Mouse (Mus musculus) liver, embryonic 13.5 days (tissue): ENCODE data around the gene Sez6. TPM values are rescaled to one million over a fixed set of nuclear protein-coding genes. Genes with fewer than 3 reads are reported as not detected.

Source experiments
- ATAC-seq: fragments of 200-750 bp; cut with Nextera tagmentation; 2 replicates; pipeline ENCODE4 v1.8.0; 2017; ENCODE audit warnings: low read depth, mild to moderate bottlenecking, moderate number of reproducible peaks, moderate library complexity
- DNase-seq: peaks from one replicate; pipeline ENCODE4 v3.0.0; 2022
- H3K27ac ChIP-seq: fragments of 300-500 bp; sonication (generic); 2 replicates; pipeline ENCODE4 v1.5.1; 2015; ENCODE audit warnings: moderate library complexity, mild to moderate bottlenecking, inconsistent platforms
- H3K27me3 ChIP-seq: fragments of 300-500 bp; sonication (generic); 2 replicates; pipeline ENCODE4 v1.6.1; 2015; ENCODE audit warnings: mild to moderate bottlenecking, inconsistent platforms
- H3K36me3 ChIP-seq: fragments of 300-500 bp; sonication (generic); 2 replicates; pipeline ENCODE4 v1.6.1; 2015; ENCODE audit warnings: mild to moderate bottlenecking, inconsistent platforms
- H3K4me1 ChIP-seq: fragments of 300-500 bp; sonication (generic); replicated peaks from 2 replicates; pipeline ENCODE4 v1.6.1; 2015; ENCODE audit warnings: inconsistent platforms
- H3K4me2 ChIP-seq: fragments of 300-500 bp; sonication (generic); 2 replicates; pipeline ENCODE4 v1.6.1; 2015; ENCODE audit warnings: inconsistent platforms, mild to moderate bottlenecking, moderate library complexity
- H3K4me3 ChIP-seq: fragments of 300-500 bp; sonication (generic); replicated peaks from 2 replicates; pipeline ENCODE4 v1.5.1; 2015; ENCODE audit warnings: mild to moderate bottlenecking, inconsistent platforms
- H3K9ac ChIP-seq: fragments of 300-500 bp; sonication (generic); 2 replicates; pipeline ENCODE4 v1.6.1; 2015; ENCODE audit warnings: mild to moderate bottlenecking, inconsistent platforms
- H3K9me3 ChIP-seq: fragments of 300-500 bp; sonication (generic); replicated peaks from 2 replicates; pipeline ENCODE4 v1.6.1; 2016; ENCODE audit warnings: inconsistent platforms
- WGBS: fragments of 180-500 bp; shearing (Covaris S2); methylation state at CpG from one replicate; pipeline ENCODE4 v1.1.7; 2015; ENCODE audit not compliant: insufficient replicate concordance; 5-methylcytosine and 5-hydroxymethylcytosine counted together
- polyA plus RNA-seq: library from polyadenylated mRNA; unstranded; fragments of >200 nt; fragmentation: Nextera tagmentation; extraction: Ambion mirVana; gene quantifications from 2 replicates; pipeline ENCODE4 v1.2.1, GENCODE M21; 2015

Gene Sez6
- polyA plus RNA-seq, 1 experiment from 2014 or later: 0.20 TPM

- WGBS: 74% methylated on average over 7 of the region's 7 CpGs
- Histone ChIP-seq H3K36me3 (no peaks in the 10 kb centered on the region), H3K27ac (no peak overlapping the region), H3K9ac (no peak overlapping the region), H3K27me3 (peaks cover 81% of the 10 kb centered on the region), H3K4me3 (no peak overlapping the region), H3K4me1 (no peaks in the 10 kb centered on the region), H3K4me2 (no peak overlapping the region), H3K9me3 (no peaks in the 10 kb centered on the region)
- ATAC-seq (no peak), DNase-seq (no peak)
Measured at GRCm38 (mm10) chr11:77973520-77973919, 42.9 kb downstream of the Sez6 start.

- DNase-seq (no peak), ATAC-seq (no peak)
- Histone ChIP-seq H3K4me2 (no peak overlapping the region), H3K36me3 (no peaks in the 10 kb centered on the region), H3K4me1 (no peaks in the 10 kb centered on the region), H3K27me3 (peaks cover 86% of the 10 kb centered on the region), H3K4me3 (no peak overlapping the region), H3K9ac (no peak overlapping the region), H3K27ac (no peak overlapping the region), H3K9me3 (no peaks in the 10 kb centered on the region)
- WGBS: 28% methylated on average over 15 of the region's 15 CpGs
Measured at GRCm38 (mm10) chr11:77974325-77974724, 43.7 kb downstream of the Sez6 start.

GRCm38 (mm10) chr11:77975873-77976272 lies 45.3 kb downstream of the Sez6 start:
- Histone ChIP-seq H3K4me1 (peaks cover 9% of the 10 kb centered on the region), H3K9me3 (no peaks in the 10 kb centered on the region), H3K9ac (no peak overlapping the region), H3K36me3 (no peaks in the 10 kb centered on the region), H3K27ac (no peak overlapping the region), H3K4me3 (no peak overlapping the region), H3K27me3 (peaks cover 78% of the 10 kb centered on the region), H3K4me2 (no peak overlapping the region)
- DNase-seq (no peak), ATAC-seq (no peak)
- 21% methylated on average over 4 of the region's 4 CpGs for WGBS

- Histone ChIP-seq H3K4me2 (no peak overlapping the region), H3K27me3 (peaks cover 58% of the 10 kb centered on the region), H3K27ac (no peak overlapping the region), H3K9ac (no peak overlapping the region), H3K9me3 (no peaks in the 10 kb centered on the region), H3K36me3 (no peaks in the 10 kb centered on the region), H3K4me1 (peaks cover 15% of the 10 kb centered on the region), H3K4me3 (no peak overlapping the region)
- DNase-seq (no peak), ATAC-seq (no peak)
- WGBS: 58% methylated on average over 6 of the region's 6 CpGs
Measured at GRCm38 (mm10) chr11:77978161-77978560, 47.6 kb downstream of the Sez6 start.

GRCm38 (mm10) chr11:77979221-77979809 lies 48.7 kb downstream of the Sez6 start:
- H3K4me3 ChIP-seq: no peak overlapping the region
- WGBS: 68% methylated on average over 8 of the region's 8 CpGs
- no peaks in the 10 kb centered on the region for H3K36me3 ChIP-seq
- no peak overlapping the region for H3K9ac ChIP-seq
- ATAC-seq (no peak), DNase-seq (no peak)
- no peak overlapping the region for H3K27ac ChIP-seq
- H3K4me2 ChIP-seq: no peak overlapping the region
- H3K27me3 ChIP-seq: peaks cover 48% of the 10 kb centered on the region
- peaks cover 15% of the 10 kb centered on the region for H3K4me1 ChIP-seq
- H3K9me3 ChIP-seq: no peaks in the 10 kb centered on the region

GRCm38 (mm10) chr11:77980281-77981204 lies 49.9 kb downstream of the Sez6 start:
- ATAC-seq: no peak
- 26% methylated on average over 11 of the region's 11 CpGs for WGBS
- Histone ChIP-seq H3K27me3 (peaks cover 36% of the 10 kb centered on the region), H3K27ac (no peak overlapping the region), H3K4me3 (peak overlapping the region; percentile 65; the same call in 1 of the 2 replicates), H3K4me2 (peak overlapping the region; percentile 79), H3K9me3 (no peaks in the 10 kb centered on the region), H3K4me1 (peaks cover 25% of the 10 kb centered on the region), H3K36me3 (no peaks in the 10 kb centered on the region), H3K9ac (0 out of 2 replicates have a peak overlapping the region, but pooled peaks have one; percentile 14)
- DNase-seq: peak; percentile 45

- Histone ChIP-seq H3K4me2 (peak overlapping the region; percentile 79), H3K9me3 (no peaks in the 10 kb centered on the region), H3K4me1 (peaks cover 36% of the 10 kb centered on the region), H3K4me3 (peak overlapping the region; percentile 65), H3K27ac (peak overlapping the region; percentile 96), H3K9ac (peak overlapping the region; percentile 74), H3K36me3 (peaks cover 10% of the 10 kb centered on the region), H3K27me3 (peaks cover 23% of the 10 kb centered on the region)
- under 1% methylated on average over 29 of the region's 29 CpGs for WGBS
- ATAC-seq (peak; percentile 84), DNase-seq (peak; percentile 94)
Measured at GRCm38 (mm10) chr11:77981609-77982440, 51.2 kb downstream of the Sez6 start.

- peaks cover 42% of the 10 kb centered on the region for H3K4me1 ChIP-seq
- DNase-seq: peak; percentile 100
- under 1% methylated on average over 62 of the region's 62 CpGs for WGBS
- H3K9ac ChIP-seq: peak within 1 kb of the TSS; percentile 100
- no peaks in the 10 kb centered on the region for H3K9me3 ChIP-seq
- H3K4me3 ChIP-seq: peak within 1 kb of the TSS; percentile 100
- peak within 1 kb of the TSS; percentile 90 for H3K4me2 ChIP-seq
- peaks cover 16% of the 10 kb centered on the region for H3K27me3 ChIP-seq
- H3K27ac ChIP-seq: peak within 1 kb of the TSS; percentile 96
- peaks cover 16% of the 10 kb centered on the region for H3K36me3 ChIP-seq
- peak; percentile 87 for ATAC-seq
Measured at GRCm38 (mm10) chr11:77982441-77982905, 51.9 kb downstream of the Sez6 start, which contains the start of gene Phf12. Gene Phf12, plus strand, starts transcription at chr11:77982754.

GRCm38 (mm10) chr11:77983191-77983936 lies 52.8 kb downstream of the Sez6 start:
- peak; percentile 47 for DNase-seq
- Histone ChIP-seq H3K9ac (peak overlapping the region; percentile 100), H3K9me3 (no peaks in the 10 kb centered on the region), H3K4me2 (peak overlapping the region; percentile 90), H3K4me1 (peaks cover 44% of the 10 kb centered on the region), H3K36me3 (peaks cover 23% of the 10 kb centered on the region), H3K27me3 (peaks cover 7% of the 10 kb centered on the region), H3K4me3 (peak overlapping the region; percentile 100), H3K27ac (peak overlapping the region; percentile 93)
- ATAC-seq: no peak
- under 1% methylated on average over 26 of the region's 32 CpGs for WGBS
